Mouse (Mus musculus) embryonic fibroblast, embryonic 13.5 days (primary cell): Measurements from ENCODE around the gene L3mbtl2.

Source experiments
- CTCF ChIP-seq: IDR thresholded peaks from 2 replicates; pipeline ENCODE4 v1.5.1; 2011; ENCODE audit warnings: mild to moderate bottlenecking, control low read depth, low read length, moderate library complexity, borderline replicate concordance; ENCODE audit not compliant: insufficient read depth
- POLR2A ChIP-seq: IDR thresholded peaks from 2 replicates; pipeline ENCODE4 v1.6.1; 2011; ENCODE audit warnings: low read depth, mild to moderate bottlenecking, control low read depth, low read length, moderate library complexity

GRCm38 (mm10) chr15:81693366-81693966, 29.8 kb downstream of the L3mbtl2 start:
- TF ChIP-seq POLR2A (no peak), CTCF (no peak)
